Mouse (Mus musculus) cerebellum, postnatal 4 days (tissue): Measurements from ENCODE around the gene Krt14.
"Not testable (repeated sequence)": the region's sequence is repeated elsewhere in the genome, so short reads cannot be mapped to it uniquely, and the experiment has no call there.

ENCODE experiments used
- DNase-seq, 2 experiments: peaks; one replicate each; pipeline ENCODE4 v3.0.0; 2022; ENCODE audit warnings: low spot score in 2 of 2, mixed read lengths in 1 of 2

Gene Krt14

DNA sequence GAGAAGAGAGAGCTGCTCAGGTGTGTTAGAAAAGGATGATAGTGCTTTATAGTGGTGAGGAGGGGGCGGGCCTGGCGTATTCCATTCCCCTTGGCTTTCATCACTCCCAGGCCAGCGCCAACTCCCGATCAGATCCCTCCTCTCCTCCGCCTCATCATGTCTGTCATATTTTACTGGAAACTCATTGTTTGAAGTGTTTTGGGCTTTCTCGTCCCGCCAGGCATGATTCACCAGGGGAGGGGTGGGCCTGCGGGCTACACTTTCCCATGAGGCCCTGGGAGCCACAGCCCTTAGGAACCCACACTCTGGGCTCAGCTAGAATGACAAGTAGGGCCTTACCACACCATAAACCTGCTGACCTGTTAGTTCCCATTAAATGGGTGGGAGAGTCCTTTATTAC is at the start of gene Krt14:
TSS of gene Krt14 (minus strand) at position 51 of the 400 bp plus-strand sequence.
- DNase-seq = no peak

DNA sequence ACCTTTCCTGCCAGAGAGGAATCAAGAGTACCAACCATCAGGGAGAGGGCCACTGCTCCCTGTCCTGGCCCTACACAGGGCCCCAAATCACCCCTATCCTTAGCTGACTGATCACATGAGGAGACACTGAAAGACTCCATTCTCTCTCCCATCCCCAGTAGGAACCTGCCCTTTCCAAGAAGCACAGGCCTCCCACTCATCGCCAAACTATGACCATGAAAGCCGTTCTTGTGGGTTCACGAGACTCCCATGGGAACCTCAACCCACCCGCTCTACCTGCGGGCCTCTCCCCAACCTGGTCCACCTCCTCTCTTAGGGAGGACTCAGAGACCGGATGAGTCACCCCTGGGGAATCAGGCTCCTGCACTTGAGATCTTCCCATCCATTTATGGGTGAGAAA is 48.2 kb upstream of the Krt14 start:
- no peak for DNase-seq

DNA sequence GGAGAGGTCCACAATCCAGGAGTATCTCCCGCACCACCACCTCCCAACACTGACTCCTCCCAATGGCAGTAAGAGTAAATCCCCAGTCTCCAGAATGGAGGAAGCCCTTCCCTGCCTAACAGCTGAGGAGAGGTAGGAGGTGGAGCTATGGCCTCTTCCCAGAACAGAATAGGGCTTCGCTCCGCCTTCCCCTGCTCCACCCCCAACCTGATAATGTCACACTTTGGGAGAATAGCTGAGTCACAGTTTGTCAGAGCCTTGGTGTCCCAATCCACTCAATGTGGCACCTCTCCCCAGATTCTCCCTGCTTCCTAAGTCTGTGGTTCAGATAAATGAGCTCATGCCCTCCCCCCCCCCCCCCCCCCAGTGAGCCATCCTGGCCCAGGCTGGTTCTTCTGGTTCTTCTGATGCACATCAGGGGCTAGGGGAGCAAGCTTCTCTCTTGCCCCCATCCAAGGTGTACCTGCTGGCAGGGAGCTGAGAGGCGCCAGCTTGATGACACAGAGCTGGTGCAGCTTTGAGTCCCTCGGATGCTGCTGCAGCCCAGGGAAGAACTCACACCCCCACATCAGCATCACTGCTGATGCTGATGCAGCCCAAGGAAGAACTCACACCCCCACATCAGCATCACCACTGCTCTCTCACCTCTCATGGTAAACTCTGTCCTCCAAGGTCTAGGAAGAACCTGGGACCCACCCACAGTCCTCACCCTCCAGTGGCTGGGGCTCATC is 47.2 kb upstream of the Krt14 start:
- DNase-seq = no peak

DNA sequence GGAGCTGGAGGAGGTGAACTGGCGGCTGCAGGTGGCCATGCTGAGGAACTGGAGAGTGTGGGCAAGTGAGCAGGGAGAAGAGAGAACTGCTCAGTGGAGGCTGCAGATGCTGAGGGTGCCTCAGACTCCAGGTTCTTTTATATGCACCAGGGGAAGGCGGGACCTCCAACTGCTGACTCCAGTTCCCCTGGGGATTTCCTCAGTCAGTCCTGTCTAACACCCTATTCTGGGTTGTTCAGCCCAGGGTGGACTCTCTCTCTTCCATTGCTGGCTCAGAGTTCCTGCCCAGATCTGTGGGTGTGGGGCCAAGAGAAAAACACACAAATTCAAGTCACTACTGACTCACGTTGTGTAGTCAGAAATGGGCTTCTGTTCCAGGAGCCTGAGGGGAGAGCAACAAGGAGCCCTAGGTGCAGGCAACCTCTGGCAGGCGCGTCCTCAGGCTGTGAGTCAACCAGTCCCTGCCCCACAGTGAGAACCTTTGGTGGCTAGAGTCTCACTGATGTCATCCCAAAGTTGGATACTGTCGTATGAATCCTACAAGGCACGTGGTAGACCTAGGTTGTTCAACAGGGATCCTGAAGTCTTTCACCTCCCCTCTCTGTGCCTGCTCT is 41.6 kb upstream of the Krt14 start, which contains the start of gene Krt16:
TSS of gene Krt16 (minus strand) at position 51 of the 614 bp plus-strand sequence.
- no peak for DNase-seq

DNA sequence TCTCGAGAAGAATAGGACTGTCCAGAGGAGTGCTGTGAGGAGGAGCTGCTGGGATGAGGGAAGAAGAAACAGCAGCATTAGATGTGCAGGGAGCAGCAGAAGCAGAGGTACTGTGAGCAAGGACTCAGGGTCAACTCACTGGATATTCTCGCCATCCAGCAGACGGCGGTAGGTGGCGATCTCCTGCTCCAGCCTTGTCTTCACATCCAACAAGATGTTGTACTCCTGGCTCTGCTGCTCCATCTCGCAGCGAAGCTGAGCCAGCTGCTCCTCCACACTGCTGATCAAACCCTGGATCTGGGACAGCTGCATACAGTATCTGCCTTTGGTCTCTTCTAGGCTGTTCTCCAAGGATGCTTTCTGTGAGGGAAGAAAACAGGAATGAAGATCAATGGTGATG is 39.1 kb upstream of the Krt14 start:
- not testable (repeated sequence) for DNase-seq

DNA sequence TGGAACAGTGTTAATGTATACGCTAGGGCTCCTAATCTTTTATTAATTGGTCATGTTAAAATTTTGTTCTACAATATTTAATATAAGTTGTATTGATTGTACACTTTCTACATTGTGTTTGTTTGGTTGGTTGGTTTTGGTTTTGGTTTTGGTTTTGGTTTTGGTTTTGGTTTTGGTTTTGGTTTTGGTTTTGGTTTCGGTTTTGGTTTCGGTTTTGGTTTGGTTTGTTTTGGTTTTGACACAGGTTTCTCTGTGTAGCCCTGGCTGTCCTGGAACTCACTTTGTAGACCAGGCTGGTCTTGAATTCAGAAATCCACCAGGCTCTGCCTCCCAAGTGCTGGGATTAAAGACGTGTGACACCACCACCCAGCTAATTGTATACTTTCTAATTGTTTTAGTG is 32.9 kb upstream of the Krt14 start:
- not testable (repeated sequence) for DNase-seq

DNA sequence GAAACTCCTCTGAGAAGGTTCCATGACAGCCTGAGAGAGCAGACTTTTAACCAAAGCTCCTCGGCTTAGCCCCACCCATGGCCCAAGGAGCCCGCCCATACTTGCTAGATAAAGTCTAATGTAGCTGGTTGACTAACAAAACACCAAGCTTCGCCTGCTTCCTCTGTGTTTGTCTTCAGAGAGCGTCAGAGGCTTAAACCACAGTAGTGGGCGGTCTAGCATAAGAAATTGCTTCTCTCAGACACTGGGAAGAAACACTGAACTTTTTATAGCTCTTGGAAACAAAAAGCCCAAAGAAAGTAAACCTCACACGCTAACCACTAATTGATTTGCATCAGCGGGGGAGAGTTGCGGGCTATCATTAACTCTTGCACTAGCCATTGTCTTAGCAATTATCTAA is 14.4 kb upstream of the Krt14 start:
- DNase-seq = no peak

DNA sequence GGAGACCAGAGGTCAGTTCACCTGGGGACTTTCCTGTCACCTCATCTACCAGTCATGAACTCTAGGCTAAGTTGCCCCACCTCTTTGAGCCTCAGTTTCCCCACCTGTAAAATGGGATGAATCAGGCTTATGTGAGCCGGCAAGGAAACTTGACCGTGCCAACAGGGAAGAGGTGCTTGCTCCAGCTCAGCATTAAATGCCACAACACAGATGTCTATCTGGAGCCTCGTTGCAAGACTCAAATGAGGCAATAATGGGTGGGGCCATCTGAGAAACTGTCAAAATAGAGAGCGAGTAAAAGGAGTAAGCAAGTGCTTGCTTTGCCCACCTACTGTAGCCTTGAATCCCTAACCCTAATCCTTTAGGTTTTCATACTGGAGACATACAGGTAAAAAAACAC is 12.0 kb upstream of the Krt14 start:
- no peak for DNase-seq

DNA sequence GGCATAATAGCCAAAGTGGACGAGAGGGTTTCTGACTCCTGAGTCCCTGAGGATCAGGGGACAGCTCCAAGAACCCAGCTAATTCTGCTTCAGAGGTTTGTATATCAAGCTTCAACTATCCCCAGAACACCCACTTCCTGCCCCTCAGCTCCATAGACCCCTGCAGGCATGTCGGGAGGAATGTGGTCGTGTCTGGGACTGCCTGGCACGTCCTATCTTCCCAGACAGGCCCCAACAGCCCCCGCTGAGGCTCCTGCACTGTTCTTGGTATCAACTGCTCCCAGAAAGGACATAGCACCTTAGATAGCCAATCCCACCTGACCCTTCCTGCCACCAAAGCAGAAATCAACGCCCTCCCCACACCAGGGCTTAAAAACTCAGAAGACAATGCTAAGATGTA is 1.2 kb upstream of the Krt14 start:
- no peak for DNase-seq

DNA sequence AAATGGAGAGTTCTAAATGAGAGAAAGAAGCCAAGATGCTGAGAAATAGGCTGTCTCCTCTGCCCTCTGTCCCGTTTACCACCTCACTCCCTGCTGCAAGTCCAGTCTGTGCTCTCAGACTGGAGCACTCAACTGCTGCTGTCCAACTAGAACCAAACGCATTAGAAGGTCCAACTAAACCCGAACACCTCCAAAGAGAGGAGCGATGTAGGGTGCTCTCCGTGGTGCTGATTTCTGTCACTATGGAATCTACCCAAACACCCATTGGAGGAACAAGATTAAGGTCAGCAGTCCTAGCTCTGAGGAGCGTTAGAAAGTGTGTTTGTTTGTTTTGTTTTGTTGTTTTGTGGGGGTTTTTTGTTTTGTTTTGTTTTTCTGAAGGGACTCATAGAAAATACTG is 3.9 kb downstream of the Krt14 start:
- no peak for DNase-seq

DNA sequence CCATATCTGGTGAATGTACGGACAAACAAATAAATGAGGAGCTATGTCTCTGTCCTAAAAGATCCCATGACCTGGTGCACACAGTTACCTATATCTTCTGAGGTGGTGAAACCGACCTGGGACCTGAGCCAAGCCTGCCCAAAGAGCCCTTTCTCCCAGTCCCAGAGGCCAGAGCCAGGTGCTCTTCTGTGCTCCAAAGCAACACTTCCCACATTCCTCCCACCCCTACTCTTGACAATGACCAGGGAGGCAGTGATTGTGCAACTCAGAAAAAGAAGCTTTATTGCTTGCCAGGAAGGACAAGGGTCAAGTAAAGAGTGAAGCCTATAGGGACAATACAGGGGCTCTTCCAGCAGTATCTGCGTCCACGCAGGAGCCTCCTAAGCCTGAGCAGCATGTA is 4.4 kb downstream of the Krt14 start:
- no peak for DNase-seq

DNA sequence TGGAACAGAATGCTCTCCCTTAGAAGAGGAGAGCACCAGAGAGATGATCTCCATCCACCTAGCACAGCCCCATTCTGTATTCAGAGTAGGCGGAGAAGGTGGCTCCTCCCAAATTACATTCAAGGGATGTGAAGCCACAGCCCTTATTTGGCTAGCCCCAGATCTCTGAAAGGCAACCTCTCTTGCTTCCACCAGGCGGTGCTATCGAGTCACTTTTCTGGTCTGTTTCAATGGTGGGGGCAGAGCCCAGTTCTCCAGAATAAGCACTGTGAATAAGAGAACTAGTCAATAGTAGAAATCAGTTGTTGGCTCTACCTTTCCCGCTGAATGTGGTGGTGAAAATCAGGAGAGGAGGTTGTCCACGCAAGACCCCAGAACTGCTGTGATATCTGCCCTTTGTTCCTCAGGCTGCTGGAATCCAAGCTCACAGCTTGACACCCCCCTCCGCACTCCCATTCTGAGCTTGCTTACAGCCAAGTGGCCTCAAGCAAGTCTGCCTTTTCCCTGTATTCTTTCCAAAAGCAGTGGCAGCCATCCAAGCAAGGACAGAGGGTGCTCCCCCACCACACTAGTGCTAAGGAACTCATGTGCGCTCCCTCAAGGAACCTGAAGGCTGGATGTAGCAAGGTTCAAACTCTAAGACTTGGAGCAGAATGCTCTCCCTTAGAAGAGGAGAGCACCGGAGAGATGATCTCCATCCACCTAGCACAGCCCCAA is 7.1 kb downstream of the Krt14 start:
- peak in 1 of 2 experiments; percentile 29 for DNase-seq

DNA sequence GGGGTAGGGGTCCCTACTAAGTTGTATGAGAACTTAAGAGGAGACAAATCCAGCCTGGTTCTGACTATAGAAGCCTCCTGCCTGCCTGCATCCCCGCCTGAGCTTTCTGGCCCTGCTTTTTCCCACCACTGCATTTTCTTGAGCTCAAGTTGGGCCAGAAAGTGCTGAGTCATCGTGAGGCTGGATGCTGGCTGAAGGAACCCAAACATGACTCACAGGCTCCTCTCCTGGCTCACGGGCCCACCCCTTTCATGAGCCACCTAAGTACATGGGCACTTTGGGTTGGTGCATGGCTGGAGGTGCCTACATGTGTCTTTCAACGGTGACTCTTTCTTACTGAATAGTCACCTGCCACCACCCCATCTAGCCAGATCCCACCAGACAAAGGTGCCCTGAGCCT is 8.7 kb downstream of the Krt14 start:
- DNase-seq = no peak

DNA sequence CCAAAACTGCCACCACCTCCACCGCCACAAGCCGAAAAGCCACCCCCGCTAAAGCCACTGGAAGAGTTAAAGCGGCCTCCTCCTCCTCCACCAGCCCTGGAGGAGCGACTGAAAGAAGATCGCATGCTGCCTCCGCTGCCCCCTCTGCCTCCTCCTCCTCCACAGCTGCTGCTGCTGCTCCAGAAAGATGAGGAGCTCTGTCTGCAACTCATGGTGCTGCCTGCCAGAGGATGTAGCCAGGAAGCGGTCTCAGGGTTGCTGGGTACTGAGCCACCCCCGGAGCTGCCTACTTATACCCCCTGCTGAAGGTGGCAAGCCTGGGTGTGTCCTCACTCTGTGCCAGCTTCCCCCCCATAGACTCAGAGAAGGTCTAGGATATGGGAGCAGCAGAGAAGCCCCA is 14.4 kb downstream of the Krt14 start, which contains the start of gene Krt9:
TSS of gene Krt9 (minus strand) at position 255 of the 400 bp plus-strand sequence.
- no peak for DNase-seq

DNA sequence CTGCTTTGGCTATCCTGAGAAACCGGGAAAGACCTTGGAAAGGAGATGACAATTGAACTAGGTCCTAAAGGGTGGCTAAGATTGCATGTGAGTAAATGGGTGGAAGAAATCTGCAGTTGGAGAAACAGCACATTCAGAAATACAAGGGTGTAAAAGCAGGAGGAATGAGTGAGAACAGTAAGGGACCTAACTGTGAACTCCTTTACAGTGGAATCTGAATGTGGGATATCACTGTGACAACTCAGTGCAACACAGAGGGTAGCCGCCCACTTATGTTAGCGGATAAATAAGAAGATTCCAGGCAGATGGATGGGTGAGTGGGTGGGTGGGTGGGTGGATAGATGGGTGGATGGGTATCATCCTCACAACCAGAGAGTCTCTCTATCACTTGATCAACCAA is 15.5 kb downstream of the Krt14 start:
- no peak for DNase-seq

DNA sequence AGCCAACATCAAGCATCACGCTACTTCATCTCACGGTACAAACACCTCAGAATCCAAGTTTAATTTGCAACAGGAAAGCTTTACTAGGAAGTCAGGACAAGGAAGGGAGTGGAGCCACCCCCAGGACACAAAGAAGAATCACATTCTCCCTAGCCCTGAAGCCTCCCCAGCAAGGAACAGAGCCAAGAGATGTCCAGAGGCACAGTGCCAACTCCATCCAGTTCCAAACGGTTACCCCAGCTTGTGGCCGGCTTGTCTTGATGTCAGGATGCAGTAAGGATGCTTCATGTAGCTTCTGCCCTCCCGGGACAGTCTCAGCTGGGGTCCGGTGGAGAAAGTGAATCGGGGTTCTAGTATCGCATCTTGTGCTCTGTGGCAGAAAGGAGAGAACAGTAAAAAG is 20.6 kb downstream of the Krt14 start:
- DNase-seq = no peak

DNA sequence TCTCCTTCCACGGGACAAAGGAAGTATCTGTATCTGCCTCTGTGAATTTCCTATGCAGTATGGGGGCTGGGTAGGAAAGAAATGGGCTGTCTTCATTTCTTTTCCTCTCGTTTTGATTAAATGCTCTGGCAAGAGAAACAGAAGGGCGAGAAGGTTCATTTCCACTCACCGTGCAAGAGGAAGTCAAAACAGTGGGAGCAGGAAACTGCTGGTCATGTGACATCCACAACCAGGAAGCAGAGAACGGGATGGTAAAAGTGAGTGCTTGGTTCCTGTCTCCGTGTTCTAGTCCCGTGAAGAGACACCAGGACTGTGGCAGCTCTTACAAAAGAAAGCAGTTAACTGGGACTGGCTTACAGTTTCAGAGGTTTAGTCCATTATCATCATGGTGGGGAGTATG is 25.6 kb downstream of the Krt14 start:
- no peak for DNase-seq

DNA sequence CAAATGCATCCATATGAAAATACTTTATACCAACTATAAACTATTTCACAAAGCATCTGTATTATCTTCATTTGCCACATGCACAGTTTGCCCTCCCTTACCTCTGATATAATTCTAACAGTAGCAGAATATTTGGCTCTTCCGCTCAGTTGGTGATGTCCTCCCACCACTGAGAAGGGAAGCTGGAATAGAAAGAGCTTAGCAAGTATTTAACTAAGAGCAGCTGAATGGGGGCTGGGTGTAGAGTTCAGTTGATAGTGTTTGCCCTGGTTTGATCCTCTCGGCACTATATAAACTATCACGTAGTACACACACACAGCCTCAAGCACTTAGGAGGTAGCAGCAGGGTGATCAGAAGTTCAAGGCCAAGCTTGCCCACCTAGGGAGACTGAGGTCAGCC is 28.1 kb downstream of the Krt14 start:
- DNase-seq = no peak

DNA sequence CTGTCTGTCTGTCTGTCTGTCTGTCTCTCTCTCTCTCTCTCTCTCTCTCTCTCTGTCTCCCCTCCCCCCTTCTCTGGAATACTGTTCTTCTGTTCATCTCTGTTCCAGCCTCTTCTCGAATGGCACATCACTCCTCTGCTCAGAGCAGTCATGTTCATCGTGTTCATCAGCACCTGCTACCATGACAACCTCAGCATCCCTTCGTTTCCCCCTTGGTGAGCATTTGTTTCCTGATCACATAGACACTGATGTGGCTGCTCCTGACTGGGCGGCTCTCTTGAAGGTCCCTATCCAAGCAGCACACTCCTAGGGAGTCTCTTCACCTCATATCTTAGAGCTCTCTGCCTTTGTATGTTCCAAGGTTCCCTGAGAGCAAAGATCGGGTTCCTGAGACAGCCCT is 29.0 kb downstream of the Krt14 start:
- no peak for DNase-seq

DNA sequence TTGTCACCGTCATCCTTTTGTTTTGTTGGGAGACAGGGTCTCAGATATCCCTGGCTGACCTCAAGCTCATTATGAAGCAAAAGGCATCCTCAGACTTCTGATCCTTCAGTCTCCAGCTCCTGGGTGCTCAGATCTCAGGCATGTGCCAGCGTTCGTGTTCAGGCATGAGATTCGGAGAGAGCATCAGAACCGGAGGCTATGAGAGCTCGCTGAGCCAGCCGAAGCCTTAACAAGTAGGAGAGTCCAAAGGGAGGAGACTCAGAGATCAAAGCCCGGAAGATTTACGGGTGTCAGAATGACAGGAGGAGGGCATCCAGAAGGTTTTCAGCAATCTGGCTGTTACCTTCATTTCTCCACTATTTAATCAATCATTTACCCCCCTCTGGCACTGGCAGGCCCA is 30.6 kb downstream of the Krt14 start:
- no peak for DNase-seq

DNA sequence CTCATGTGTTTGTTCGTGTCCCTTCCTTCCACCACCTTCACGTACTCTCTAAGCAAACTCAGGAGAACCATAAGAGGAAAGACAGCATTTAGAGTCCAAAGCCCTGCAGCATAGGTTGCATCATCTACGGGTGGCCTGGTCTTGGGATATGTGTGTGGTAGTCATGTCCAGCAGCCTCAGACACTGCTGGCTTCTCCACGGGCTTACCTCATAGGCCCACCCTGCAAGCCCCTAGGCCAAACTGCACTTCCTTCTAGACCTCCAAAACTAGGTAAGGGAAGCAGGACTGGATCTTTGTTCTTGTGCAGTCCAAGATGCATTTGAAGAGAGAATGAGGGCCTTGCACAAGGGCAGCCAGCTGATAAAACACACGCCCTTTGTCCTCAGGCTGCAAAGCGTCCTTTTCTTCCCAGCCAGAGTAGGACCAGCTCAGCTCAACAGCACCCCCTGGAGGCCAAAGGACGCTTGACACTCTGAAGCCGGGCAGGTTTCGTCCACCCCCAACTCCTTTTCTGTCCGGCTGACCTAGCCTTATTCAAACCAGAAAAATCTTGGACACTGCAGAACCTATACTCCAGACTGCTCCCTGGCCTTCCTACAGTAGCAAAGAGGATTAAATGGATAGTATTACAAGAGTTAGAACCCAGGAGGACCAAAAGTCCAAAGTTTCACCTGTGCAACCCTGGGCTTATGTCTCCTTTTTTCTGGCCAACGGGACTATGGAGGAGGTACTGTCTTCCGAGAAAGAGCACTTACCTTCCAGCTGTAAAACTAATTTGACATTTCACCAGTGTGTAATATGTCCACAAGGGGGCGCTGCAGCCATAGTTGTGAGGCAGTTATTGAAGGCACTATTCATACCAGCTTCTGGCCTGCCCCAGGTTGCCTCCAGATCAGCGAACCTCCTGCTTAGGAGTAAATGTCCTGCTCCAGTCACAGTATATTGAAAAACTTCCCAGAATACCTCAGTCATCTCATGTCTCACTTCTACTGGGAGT is 38.3 kb downstream of the Krt14 start:
- peak; percentile 67 to 84 for DNase-seq

DNA sequence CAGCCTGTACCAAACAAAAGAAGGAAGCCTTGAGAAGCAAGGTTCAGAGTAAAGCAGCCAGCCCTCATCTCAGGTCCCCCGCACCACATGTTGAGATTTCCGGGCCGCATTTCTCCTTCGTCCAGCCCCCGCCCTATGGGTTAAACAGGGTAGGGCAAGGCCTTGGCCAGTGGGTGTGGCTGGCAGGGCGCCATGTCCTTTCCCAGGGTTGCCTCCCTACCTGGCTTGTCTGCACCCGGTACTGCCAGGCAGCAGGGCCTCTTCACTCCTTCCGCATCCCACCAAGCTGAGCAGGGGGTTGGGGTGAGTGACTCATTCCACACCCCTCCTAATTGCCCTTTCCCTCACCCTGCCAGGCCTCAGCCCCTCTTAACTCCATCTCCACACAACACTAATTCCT is 39.3 kb downstream of the Krt14 start:
- DNase-seq = no peak
